Mouse (Mus musculus): Measurements from ENCODE around the gene Sgsh.

- TF ChIP-seq CTCF (IDR thresholded peaks at IDR 0.05; ENCODE audit: low read depth, low read length) (no peak), POLR2A (IDR thresholded peaks at IDR 0.05; ENCODE audit: extremely low read depth, insufficient read depth, low read length) (no peak)
Measured at GRCm38 (mm10) chr11:119339179-119339578, 16.2 kb downstream of the Sgsh start.
